Mouse (Mus musculus) embryo, embryonic 11.5 days (tissue): ENCODE measurements around the gene Gm16427.
"Not testable (repeated sequence)": the region's sequence is repeated elsewhere in the genome, so short reads cannot be mapped to it uniquely, and the experiment has no call there.

ENCODE experiments used
- DNase-seq: peaks from one replicate; pipeline ENCODE4 v3.0.0-alpha.2; 2012; ENCODE audit warnings: low read depth, low spot score

Gm16427 gene

GRCm38 (mm10) chr5:93540100-93540499, at the start of gene Gm16427:
Gene Gm16427, minus strand, starts transcription at chr5:93540200.
- not testable (repeated sequence) for DNase-seq
